Mouse (Mus musculus): ENCODE data around the gene Slbp. TPM values are rescaled to one million over a fixed set of nuclear protein-coding genes. Genes with fewer than 3 reads are reported as not detected.

Gene Slbp
- polyA plus RNA-seq (2014; fragmentation: Nextera tagmentation; extraction: Ambion mirVana) = 323 and 360 TPM in 2 replicates

DNA sequence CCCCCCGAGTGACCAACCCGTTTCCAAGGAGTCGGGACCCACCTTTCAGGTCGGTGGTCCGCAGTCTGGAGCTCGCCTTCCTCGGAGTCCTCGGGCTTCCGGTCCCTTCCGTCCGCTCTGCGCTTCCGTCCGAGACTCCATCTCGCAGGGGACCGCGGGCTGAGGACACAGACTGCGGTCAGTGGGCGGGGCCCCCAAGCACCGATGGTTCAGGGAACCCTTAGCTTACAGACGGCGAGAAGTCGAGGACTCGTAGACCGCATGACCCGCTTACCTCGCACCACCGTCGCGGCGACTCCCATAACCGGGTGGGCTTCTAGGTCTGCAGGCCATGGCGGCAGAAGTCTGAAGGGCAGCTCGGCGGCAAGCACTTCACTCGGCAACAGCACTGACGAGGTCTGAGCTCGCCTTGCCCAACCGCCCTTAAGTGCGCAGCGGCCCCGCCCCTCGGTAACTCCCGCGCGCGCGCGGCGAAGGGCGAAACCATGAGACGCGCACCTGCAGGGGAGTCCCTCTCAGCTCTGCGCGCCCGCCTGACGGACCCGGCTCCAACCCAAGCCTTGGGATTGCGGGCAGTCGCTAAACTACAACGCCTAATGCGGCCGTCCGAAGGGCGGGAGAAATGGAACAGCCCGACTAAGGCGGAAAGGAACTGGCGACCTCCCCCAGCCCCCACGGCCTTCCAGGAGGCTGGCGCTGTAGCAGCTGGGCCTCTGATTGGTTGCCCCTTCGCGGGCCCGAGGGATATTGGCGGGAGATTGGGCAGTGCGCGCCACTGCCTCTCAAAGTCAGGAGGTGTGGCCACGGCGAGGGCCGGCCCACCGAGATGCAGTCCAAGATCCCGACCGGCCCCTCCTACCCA is at the start of gene Slbp:
Gene Slbp, minus strand, starts transcription at position 654 of the 862 bp plus-strand sequence.
- Histone ChIP-seq H3K4me1 (ENCODE audit: control insufficient read depth, insufficient read depth, low read length) (peaks cover 4% of the 10 kb centered on the region; the same call in 1 of the 2 replicates), H3K27me3 (ENCODE audit: control insufficient read depth, insufficient read depth, low read length) (no peaks in the 10 kb centered on the region), H3K27ac (replicated peaks; ENCODE audit: low read depth, low read length) (peak within 1 kb of the TSS; percentile 91), H3K4me2 (ENCODE audit: low read depth, low read length) (peak within 1 kb of the TSS; percentile 69), H3K9me3 (replicated peaks; ENCODE audit: control insufficient read depth, low read length) (no peaks in the 10 kb centered on the region), H3K9ac (replicated peaks; ENCODE audit: low read length) (peak within 1 kb of the TSS; percentile 83), H3K36me3 (replicated peaks; ENCODE audit: control insufficient read depth, insufficient read depth, low read depth, low read length) (peaks cover 2% of the 10 kb centered on the region), H3K4me3 (ENCODE audit: low read depth, low read length) (peak within 1 kb of the TSS; percentile 80)
- WGBS = under 1% methylated on average over 82 of the region's 82 CpGs
- DNase-seq (ENCODE audit: low spot score) (peak; percentile 97), ATAC-seq (replicated peaks; ENCODE audit: insufficient number of reproducible peaks, low FRiP score, low TSS enrichment, low read depth) (peak; percentile 95)

DNA sequence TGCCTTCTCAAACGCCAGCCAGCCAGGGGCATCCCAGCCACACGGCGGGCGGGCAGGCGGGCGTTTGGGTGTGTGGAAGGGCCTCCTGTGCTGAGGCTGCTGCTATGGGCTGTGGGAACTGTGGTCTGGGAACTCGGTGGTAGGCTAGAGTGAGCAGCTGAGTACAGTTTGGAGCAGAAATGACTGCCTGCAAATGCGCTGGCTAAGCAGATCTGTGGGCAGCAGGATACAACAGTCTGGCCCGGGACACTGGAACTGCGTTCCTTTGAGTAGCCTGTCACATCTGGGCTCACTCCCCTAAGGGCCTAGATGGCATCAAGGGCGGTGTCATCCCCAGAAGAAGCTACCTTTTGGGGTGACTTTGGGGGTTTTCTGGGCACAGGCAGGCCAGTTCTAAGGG is 49.5 kb upstream of the Slbp start:
- DNase-seq (ENCODE audit: low spot score) (no peak), ATAC-seq (replicated peaks; ENCODE audit: insufficient number of reproducible peaks, low FRiP score, low TSS enrichment, low read depth) (no peak)
- Histone ChIP-seq H3K36me3 (replicated peaks; ENCODE audit: control insufficient read depth, insufficient read depth, low read depth, low read length) (no peaks in the 10 kb centered on the region), H3K4me1 (ENCODE audit: control insufficient read depth, insufficient read depth, low read length) (peaks cover 11% of the 10 kb centered on the region; the same call in 1 of the 2 replicates), H3K4me3 (ENCODE audit: low read depth, low read length) (no peak overlapping the region), H3K27me3 (ENCODE audit: control insufficient read depth, insufficient read depth, low read length) (no peaks in the 10 kb centered on the region), H3K27ac (replicated peaks; ENCODE audit: low read depth, low read length) (no peak overlapping the region), H3K9me3 (replicated peaks; ENCODE audit: control insufficient read depth, low read length) (no peaks in the 10 kb centered on the region), H3K4me2 (ENCODE audit: low read depth, low read length) (no peak overlapping the region), H3K9ac (replicated peaks; ENCODE audit: low read length) (no peak overlapping the region)
- 79% methylated on average over 11 of the region's 11 CpGs for WGBS

DNA sequence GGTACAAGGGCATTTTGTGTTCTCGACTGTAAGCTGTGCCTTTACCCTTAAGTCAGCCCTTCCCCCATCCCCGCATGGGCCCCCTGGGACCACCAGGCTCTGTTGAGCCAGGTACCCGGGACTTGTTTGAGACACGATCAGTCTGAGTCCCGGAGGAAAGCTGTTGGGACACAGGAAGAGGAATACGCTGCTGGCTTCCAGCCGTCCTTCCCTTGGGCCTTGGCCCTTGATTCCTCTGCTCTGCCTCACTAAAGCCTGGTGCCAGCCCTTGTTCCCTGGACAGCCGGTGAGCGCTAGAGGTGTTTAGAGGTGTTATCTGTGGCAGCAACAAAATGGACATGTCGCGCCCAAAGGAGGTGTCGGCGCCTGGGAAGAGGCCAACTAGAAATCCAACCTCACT is 47.6 kb upstream of the Slbp start:
- H3K27ac ChIP-seq (replicated peaks; ENCODE audit: low read depth, low read length) = no peak overlapping the region
- no peaks in the 10 kb centered on the region for H3K9me3 ChIP-seq (replicated peaks; ENCODE audit: control insufficient read depth, low read length)
- WGBS = 39% methylated on average over 13 of the region's 13 CpGs
- H3K4me2 ChIP-seq (ENCODE audit: low read depth, low read length) = no peak overlapping the region
- no peaks in the 10 kb centered on the region for H3K36me3 ChIP-seq (replicated peaks; ENCODE audit: control insufficient read depth, insufficient read depth, low read depth, low read length)
- no peaks in the 10 kb centered on the region; the same call in 1 of the 2 replicates for H3K27me3 ChIP-seq (ENCODE audit: control insufficient read depth, insufficient read depth, low read length)
- peaks cover 11% of the 10 kb centered on the region; the same call in 1 of the 2 replicates for H3K4me1 ChIP-seq (ENCODE audit: control insufficient read depth, insufficient read depth, low read length)
- no peak overlapping the region for H3K4me3 ChIP-seq (ENCODE audit: low read depth, low read length)
- DNase-seq (ENCODE audit: low spot score) (no peak), ATAC-seq (replicated peaks; ENCODE audit: insufficient number of reproducible peaks, low FRiP score, low TSS enrichment, low read depth) (no peak)
- no peak overlapping the region for H3K9ac ChIP-seq (replicated peaks; ENCODE audit: low read length)

DNA sequence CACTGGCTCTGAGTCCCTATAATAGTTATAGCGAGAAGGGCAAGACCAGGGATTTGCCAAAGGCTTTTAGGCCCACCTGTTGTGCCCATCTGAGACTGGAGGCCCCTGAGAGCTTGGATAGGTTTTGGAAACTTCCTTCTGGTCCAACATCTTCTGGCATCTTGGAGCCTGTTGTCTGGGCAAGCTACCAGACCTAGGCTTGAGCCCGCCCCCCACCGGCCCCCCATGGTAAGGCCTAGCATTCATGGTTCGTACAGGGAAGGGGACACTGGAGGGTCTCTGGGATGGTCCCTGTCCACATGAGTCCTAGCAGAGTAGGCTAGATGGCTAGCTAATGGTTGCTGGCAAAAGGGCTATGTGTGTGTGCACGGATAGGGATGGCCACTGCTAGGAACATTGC is 46.3 kb upstream of the Slbp start:
- peaks cover 10% of the 10 kb centered on the region; the same call in 1 of the 2 replicates for H3K4me1 ChIP-seq (ENCODE audit: control insufficient read depth, insufficient read depth, low read length)

GRCm38 (mm10) chr5:33697947-33698512 is 45.7 kb upstream of the Slbp start:
- 15% methylated on average over 13 of the region's 13 CpGs for WGBS
- Histone ChIP-seq H3K36me3 (replicated peaks; ENCODE audit: control insufficient read depth, insufficient read depth, low read depth, low read length) (no peaks in the 10 kb centered on the region), H3K4me2 (ENCODE audit: low read depth, low read length) (no peak overlapping the region), H3K27me3 (ENCODE audit: control insufficient read depth, insufficient read depth, low read length) (no peaks in the 10 kb centered on the region; the same call in 1 of the 2 replicates), H3K27ac (replicated peaks; ENCODE audit: low read depth, low read length) (no peak overlapping the region), H3K4me1 (ENCODE audit: control insufficient read depth, insufficient read depth, low read length) (peaks cover 10% of the 10 kb centered on the region; the same call in 1 of the 2 replicates), H3K9ac (replicated peaks; ENCODE audit: low read length) (no peak overlapping the region), H3K9me3 (replicated peaks; ENCODE audit: control insufficient read depth, low read length) (no peaks in the 10 kb centered on the region), H3K4me3 (ENCODE audit: low read depth, low read length) (no peak overlapping the region)
- ATAC-seq (replicated peaks; ENCODE audit: insufficient number of reproducible peaks, low FRiP score, low TSS enrichment, low read depth) (no peak), DNase-seq (ENCODE audit: low spot score) (no peak)

More for the DNA sequence above, 46.3 kb upstream of the Slbp start:
- no peak overlapping the region for H3K9ac ChIP-seq (replicated peaks; ENCODE audit: low read length)
- H3K9me3 ChIP-seq (replicated peaks; ENCODE audit: control insufficient read depth, low read length) = no peaks in the 10 kb centered on the region
- no peak for ATAC-seq (replicated peaks; ENCODE audit: insufficient number of reproducible peaks, low FRiP score, low TSS enrichment, low read depth)
- no peak overlapping the region for H3K4me2 ChIP-seq (ENCODE audit: low read depth, low read length)
- no peaks in the 10 kb centered on the region; the same call in 1 of the 2 replicates for H3K27me3 ChIP-seq (ENCODE audit: control insufficient read depth, insufficient read depth, low read length)
- H3K36me3 ChIP-seq (replicated peaks; ENCODE audit: control insufficient read depth, insufficient read depth, low read depth, low read length) = no peaks in the 10 kb centered on the region
- DNase-seq (ENCODE audit: low spot score) = no peak
- no peak overlapping the region for H3K4me3 ChIP-seq (ENCODE audit: low read depth, low read length)
- 90% methylated on average over 5 of the region's 5 CpGs for WGBS
- H3K27ac ChIP-seq (replicated peaks; ENCODE audit: low read depth, low read length) = no peak overlapping the region

- DNase-seq (ENCODE audit: low spot score) (no peak), ATAC-seq (replicated peaks; ENCODE audit: insufficient number of reproducible peaks, low FRiP score, low TSS enrichment, low read depth) (no peak)
- no peaks in the 10 kb centered on the region for H3K9me3 ChIP-seq (replicated peaks; ENCODE audit: control insufficient read depth, low read length)
- H3K4me2 ChIP-seq (ENCODE audit: low read depth, low read length) = no peak overlapping the region
- peaks cover 12% of the 10 kb centered on the region; the same call in 1 of the 2 replicates for H3K4me1 ChIP-seq (ENCODE audit: control insufficient read depth, insufficient read depth, low read length)
- H3K36me3 ChIP-seq (replicated peaks; ENCODE audit: control insufficient read depth, insufficient read depth, low read depth, low read length) = no peaks in the 10 kb centered on the region
- no peaks in the 10 kb centered on the region; the same call in 1 of the 2 replicates for H3K27me3 ChIP-seq (ENCODE audit: control insufficient read depth, insufficient read depth, low read length)
- WGBS = 47% methylated on average over 1 of the region's 1 CpGs
- no peak overlapping the region for H3K9ac ChIP-seq (replicated peaks; ENCODE audit: low read length)
- H3K4me3 ChIP-seq (ENCODE audit: low read depth, low read length) = no peak overlapping the region
- H3K27ac ChIP-seq (replicated peaks; ENCODE audit: low read depth, low read length) = no peak overlapping the region
Measured at GRCm38 (mm10) chr5:33697534-33697933, 45.2 kb upstream of the Slbp start.

DNA sequence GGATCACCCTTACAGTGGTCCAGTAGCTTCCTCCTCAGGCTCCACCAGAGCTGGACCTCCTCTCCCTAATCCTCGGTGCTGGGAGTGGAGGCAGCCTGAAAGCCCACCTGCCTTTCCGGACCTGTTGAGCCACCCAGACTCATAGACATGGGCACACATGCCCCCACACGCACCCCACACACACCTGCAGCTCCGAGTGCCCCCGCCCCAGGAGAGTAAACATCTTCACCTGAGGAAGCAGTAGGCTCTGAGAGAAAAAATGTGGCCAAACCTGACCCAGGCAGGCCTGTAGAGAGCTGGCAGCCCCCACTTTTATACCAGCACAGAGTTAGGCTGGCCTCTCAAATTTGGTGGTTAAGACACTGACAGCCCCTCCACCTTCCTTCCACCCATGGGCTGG is 44.1 kb upstream of the Slbp start:
- Histone ChIP-seq H3K4me3 (ENCODE audit: low read depth, low read length) (no peak overlapping the region), H3K27me3 (ENCODE audit: control insufficient read depth, insufficient read depth, low read length) (no peaks in the 10 kb centered on the region; the same call in 1 of the 2 replicates), H3K4me2 (ENCODE audit: low read depth, low read length) (no peak overlapping the region), H3K27ac (replicated peaks; ENCODE audit: low read depth, low read length) (no peak overlapping the region), H3K9me3 (replicated peaks; ENCODE audit: control insufficient read depth, low read length) (no peaks in the 10 kb centered on the region), H3K9ac (replicated peaks; ENCODE audit: low read length) (no peak overlapping the region), H3K36me3 (replicated peaks; ENCODE audit: control insufficient read depth, insufficient read depth, low read depth, low read length) (no peaks in the 10 kb centered on the region), H3K4me1 (ENCODE audit: control insufficient read depth, insufficient read depth, low read length) (peaks cover 16% of the 10 kb centered on the region; the same call in 1 of the 2 replicates)
- WGBS = 49% methylated on average over 5 of the region's 5 CpGs
- DNase-seq (ENCODE audit: low spot score) (no peak), ATAC-seq (replicated peaks; ENCODE audit: insufficient number of reproducible peaks, low FRiP score, low TSS enrichment, low read depth) (no peak)

All from embryonic facial prominence, embryonic 11.5 days (tissue).